Mouse (Mus musculus) T-cell, adult 2 months (primary cell): ENCODE measurements around the gene Cnbd2.

Source experiments
- DNase-seq: peaks from one replicate; pipeline ENCODE4 v3.0.0; 2022; ENCODE audit warnings: low spot score

The Cnbd2 gene

GRCm38 (mm10) chr2:156312297-156312897 is at the start of gene Cnbd2, which contains the start of gene Scand1:
Gene Cnbd2 (plus strand): TSS chr2:156312299.
Gene Scand1 (minus strand): TSS chr2:156312704.
- DNase-seq, result peak; percentile 87

- no peak for DNase-seq
Measured at GRCm38 (mm10) chr2:156263204-156263893, 48.8 kb upstream of the Cnbd2 start.

GRCm38 (mm10) chr2:156267636-156268035 is 44.5 kb upstream of the Cnbd2 start:
- DNase-seq, result peak; percentile 59

DNA sequence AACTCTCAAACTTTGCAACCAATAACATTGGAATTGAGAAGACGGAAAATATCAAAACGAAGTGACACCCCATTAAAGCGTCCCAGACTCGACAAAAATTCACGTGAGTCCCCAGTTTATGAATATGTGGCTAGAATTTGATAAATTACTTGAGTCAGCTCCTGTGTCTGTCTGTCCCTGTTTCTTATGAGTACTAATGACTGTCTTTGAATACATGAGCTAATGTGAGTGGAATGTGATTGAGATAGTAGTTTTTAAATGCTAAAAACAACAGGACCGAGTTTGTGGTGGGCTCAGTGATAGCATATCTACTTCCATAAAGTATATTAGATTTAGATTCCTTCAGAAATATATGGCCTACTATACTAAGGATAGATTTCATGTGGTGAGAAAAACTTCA is 39.5 kb upstream of the Cnbd2 start:
- no peak for DNase-seq

DNA sequence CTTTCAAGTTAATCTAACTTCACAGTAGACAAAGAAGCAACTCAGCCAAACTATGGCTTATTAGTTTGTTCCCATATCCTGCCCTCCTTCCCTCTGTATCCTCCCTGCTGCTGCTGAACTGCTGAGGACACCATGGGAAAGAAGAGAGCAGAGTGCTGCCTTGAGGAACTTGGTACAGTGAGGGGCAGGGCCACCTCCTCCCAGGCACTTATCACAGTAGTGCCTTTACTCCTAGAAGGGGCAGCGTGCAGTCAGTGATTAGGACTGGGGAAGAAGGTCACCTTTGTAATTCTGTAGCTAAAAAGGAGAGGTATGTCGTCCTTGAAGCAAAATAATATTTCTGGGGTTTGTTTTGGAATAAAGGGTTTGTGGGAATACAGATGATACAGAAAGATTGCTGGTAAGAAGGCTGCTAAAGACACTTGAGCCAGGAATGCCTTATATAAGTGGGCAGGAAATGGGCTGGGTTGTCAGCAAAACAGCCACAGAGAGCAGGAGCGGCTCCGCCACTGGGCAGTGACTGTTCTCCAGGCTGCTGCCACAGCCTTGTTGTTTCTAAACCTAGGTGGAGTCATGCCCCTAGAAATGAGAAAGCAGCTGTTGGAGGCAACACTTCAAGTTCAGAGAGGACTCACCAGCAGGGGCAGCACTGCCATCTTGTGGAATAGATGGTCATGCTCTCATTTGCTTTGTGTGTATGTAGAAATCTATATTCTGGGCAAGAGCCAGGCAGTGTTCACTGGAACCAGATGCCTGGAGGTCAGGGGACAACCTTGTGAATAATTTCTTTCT is 33.7 kb upstream of the Cnbd2 start:
- peak; percentile 88 for DNase-seq

- no peak for DNase-seq
Measured at GRCm38 (mm10) chr2:156281227-156281626, 30.9 kb upstream of the Cnbd2 start.

GRCm38 (mm10) chr2:156285161-156285560 is 26.9 kb upstream of the Cnbd2 start:
- DNase-seq, result no peak

DNA sequence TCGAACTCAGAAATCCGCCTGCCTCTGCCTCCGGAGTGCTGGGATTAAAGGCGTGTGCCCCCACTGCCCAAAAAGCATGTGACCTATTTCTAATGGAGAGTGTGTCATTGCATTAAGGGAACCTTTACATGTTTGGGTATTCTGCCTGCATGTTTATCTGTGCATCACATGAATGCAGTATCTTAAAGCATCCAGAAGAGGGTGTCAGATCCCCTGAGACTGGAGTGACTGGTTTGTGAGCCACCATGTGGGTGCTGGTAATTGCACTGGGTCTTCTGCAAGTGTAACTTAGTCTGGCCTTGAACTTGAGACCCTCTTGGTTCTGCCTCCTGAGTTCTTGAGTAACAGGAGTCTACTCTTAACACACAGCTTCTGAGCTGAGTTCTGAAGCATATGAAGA is 25.4 kb upstream of the Cnbd2 start:
- DNase-seq, result no peak

- DNase-seq, result no peak
Measured at GRCm38 (mm10) chr2:156288222-156288621, 23.9 kb upstream of the Cnbd2 start.

DNA sequence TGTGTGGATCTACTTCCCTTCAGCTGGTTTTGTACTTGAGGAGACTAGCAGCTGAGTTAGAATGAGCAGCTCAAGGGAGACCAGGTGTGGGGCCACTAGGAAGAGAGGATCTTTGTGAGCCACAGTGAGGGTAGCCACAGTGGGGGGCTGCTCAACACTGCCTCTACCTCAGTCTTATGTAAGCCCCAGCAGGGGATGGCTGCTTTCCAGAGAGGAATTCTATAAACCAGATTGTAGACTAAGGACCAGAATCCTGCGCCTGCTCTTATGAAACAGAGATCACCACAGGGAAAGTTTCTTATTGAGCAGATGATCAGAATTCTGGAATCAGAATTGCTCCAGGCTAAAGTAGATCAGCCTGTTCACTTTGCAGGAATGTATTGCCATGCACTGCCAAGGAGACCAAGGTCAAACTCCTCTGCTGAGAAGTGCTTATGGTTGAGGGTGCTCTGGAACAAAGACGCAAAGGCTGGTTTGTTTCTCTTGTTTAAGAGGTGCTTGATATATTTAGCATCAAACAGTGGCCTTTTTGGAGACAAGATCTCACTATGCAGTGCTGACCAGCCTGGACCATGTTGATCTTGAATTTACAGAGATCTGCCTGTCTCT is 22.4 kb upstream of the Cnbd2 start:
- no peak for DNase-seq

DNA sequence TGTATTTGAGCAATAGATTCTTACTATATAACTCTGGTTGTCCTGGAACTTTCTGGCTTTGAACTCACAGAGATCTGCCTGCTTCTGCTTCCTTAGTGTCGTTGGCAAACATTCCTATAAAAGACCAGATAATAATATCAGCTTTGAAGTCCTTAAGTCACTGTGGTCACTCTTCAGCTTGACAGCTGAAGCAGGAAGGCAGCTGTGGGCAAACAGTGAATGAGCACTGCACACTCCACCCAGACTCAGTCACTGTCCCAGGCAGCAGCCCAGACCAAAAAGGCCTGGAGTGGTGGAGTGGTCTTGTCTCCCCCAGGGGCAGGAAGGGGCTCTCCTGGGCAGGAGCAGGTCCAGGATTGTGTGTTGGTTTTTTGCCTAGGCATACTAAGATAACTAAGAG is 20.1 kb upstream of the Cnbd2 start:
- no peak for DNase-seq

DNA sequence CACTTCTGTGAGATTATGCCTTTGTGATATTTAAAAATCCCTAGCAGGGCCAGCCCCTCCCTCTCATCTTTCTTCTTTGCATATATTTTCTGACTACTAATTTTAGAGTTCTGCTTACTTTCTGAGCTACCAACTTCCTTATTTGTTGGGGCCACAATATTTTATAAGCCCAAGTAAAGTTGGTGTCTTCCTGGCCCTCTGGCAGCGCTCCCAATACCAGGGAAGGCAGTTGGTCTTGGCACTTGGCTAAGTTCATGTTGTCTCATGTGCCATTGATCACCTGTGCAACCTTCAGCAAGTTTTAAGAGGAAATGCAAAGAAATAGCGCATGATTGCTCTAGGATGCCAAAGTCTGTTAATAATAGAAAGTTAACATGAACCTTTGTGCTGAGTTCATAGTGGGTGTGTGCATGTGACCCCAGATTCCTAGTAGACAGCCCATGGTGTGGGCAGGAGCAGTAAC is 16.5 kb upstream of the Cnbd2 start:
- DNase-seq, result no peak

DNA sequence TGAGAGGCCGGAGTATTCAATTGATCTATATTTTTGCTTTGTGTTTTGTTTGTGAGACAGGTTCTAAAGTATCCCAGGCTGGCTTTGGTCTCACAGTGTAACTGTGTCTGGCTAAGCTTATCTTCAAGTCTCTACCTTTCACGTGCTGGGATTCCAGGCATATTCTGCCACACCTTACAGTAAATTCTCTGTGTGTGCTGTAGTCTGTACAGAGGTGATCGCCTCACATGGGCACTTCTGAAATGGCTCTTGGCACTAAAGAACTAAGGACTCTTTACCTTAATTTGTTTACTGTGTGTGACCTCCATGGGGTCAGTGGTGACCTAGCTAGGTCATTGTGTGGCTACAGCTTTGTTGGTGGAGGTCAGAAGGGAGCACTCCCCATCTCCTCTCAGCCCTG is 15.9 kb upstream of the Cnbd2 start:
- no peak for DNase-seq

GRCm38 (mm10) chr2:156297653-156298052 is 14.4 kb upstream of the Cnbd2 start:
- no peak for DNase-seq

- no peak for DNase-seq
Measured at GRCm38 (mm10) chr2:156298458-156298857, 13.6 kb upstream of the Cnbd2 start.

DNA sequence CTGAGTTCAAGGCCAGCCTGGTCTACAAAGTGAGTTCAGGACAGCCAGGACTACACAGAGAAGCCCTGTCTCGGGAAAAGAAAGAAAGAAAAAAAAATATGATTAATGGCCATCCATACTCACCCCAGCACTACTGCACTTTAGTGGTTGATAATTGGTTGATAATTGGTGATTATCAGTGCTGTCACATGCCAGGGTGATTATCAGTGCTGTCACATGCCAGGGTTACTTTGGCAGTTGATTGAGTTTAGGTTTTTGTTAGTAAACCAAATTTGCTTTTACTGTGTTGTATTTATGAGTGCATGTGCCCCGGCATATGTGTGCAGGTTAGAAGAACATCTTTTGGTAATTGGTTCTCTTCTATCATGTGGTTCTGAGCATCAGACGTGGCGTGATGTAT is 10.0 kb upstream of the Cnbd2 start:
- no peak for DNase-seq

DNA sequence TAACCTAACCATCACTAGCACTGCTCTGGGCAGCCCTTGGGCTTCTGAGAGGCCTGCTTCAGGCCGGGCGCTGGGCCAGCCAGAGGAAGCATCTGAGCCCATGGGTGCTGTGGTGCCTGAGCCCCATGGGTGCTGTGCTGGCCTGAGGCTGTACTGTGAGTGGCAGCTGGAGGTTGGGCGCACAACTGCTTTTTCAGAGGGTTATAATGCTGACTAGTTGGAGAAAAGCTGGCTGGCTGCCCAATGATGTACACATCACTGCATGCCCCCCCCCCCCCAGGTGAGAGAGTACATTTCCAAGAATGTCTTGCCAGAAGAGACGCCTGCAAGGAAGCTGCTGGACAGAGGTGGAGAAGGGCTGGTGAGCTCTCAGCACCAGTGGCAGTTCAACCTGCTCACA is 7.7 kb upstream of the Cnbd2 start:
- no peak for DNase-seq

- DNase-seq, result peak; percentile 50
Measured at GRCm38 (mm10) chr2:156305818-156306217, 6.3 kb upstream of the Cnbd2 start.

- DNase-seq, result no peak
Measured at GRCm38 (mm10) chr2:156307261-156307660, 4.8 kb upstream of the Cnbd2 start.

DNA sequence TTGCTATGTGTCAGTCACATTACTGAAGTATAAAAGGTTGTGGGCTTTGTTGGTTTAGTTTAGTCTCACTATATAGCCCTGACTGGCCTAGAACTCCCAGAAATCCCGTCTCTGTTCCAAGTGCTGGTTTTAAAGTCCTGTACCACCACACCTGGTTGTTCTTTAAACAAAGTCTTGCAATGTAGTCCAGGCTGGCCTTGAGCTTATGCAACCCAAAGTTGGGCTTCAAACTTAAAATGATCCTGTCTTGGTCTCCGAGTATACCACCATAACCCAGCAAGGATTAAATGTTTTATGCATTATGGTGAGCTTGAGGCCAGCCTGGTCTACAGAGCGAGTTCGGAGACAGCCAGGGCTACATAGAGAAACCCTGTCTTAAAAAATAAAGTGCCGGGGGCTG is 2.2 kb upstream of the Cnbd2 start:
- DNase-seq, result no peak

DNA sequence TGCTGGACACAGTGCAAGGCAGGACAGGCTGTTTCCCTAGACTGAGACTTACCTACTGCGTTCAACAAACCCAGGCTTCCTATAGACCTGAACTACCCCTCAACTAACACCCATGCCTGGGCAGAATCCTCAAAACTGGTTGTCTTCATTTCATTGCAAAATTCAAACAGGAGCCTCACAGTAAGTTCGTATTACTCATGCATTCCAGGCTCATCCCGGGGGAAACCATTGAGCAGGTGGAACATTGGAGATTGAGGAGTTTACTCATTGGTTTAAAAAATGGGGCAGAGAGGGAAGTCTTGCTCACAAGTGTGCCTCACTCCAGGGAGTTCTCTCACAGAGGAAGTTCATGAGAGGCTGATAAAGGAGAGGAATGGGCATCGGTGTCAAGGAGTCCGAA is 1.6 kb upstream of the Cnbd2 start:
- no peak for DNase-seq

GRCm38 (mm10) chr2:156310945-156311344 is 1.2 kb upstream of the Cnbd2 start:
- no peak for DNase-seq

GRCm38 (mm10) chr2:156311441-156311840 is 658 bp upstream of the Cnbd2 start:
- peak; percentile 12 for DNase-seq
